Mouse (Mus musculus) adrenal gland, postnatal 4 days (tissue): ENCODE measurements around the gene Ttk. TPM values are rescaled to one million over a fixed set of nuclear protein-coding genes. Genes with fewer than 3 reads are reported as not detected.

ENCODE experiments used
- DNase-seq, 2 experiments: peaks; one replicate each; pipeline ENCODE4 v3.0.0; 2021 to 2022; ENCODE audit warnings: low spot score in 2 of 2, mixed read lengths in 2 of 2
- total RNA-seq, 2 experiments: library from RNA; stranded (reverse); gene quantifications; 2 replicates each; pipeline ENCODE4 v1.2.3; 2021

Ttk gene
- total RNA-seq, 2 experiments from 2014 or later = 13.3 to 13.5 TPM

DNA sequence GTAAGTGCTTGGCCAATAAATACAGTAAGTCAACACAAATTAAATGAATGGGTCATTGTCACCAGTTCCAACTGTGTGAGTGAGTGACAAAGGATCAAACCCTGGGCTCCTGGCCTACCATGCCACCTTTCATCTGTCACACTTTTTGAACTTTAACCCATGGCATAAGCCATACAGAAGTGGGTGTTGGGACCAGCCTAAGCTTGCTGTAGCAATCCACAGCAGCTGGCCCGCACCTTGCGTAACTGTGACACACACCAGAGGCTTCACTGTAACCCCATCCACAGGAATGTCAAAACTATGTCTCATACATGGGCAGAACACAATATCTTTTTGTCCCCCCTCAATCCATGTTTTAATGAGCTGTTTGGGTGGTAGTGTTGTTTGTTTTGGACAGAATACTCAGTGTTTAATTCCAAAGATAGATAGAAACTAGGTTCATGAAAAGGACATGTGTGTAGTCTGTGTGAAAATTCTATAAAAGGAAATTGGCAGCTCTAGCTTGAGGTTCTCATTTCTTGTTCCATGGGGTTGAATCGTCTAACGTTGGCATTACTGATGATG is 59.4 kb downstream of the Ttk start:
- DNase-seq = no peak

DNA sequence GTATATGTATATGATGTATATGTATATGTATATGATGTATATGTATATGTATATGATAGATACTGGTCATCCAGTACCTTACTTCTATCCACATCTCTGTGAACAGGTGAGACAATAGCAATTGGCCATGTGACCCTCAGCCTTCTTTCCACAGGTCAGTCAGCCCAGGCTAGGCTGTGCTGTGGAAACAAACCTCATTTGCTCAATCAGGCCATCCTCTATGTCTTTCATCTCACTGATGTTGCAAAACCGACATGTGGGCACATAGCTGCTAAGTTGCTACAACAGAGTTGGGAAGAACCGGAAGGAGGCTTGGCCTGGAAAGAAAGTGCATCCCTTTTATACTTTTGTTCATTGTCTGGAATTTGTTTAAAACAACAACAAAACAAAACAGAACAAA is 67.6 kb downstream of the Ttk start:
- DNase-seq = no peak

DNA sequence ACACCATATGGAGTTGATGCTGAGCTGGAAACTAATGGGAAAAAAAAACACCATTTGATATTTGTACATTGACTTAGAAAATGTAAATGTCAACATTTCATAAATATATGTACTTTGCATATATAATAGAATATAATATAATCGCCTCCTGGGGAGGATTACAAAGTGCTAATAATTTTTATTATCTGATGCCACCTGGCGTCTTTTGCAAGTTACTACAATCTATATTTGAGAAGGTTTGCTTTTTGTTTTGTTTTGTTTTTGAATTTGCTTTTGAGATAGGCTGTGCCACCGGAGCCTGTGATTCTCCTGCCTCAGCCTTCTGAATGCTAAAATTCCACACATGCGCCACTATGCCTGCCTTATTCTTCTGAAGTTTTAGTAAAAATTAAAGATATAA is 71.3 kb downstream of the Ttk start:
- no peak for DNase-seq

DNA sequence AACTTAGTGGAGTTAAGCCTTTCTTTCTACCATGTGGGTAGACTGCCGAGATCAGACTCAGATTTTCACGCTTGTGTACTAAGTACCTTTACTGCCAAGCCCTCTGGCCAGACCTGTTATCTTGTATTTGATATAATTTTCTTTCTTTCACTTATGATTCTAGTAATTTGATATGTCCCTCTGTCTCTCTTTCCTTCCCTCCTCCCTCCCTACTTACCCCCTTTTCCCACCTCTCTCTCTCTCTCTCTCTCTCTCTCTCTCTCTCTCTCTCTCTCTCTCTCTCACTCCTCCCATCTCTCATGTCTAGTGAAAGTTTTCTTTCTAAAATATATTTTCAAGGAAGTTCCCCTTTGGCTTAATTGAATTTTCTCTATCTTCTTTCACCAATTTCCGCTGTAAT is 72.5 kb downstream of the Ttk start:
- no peak for DNase-seq

DNA sequence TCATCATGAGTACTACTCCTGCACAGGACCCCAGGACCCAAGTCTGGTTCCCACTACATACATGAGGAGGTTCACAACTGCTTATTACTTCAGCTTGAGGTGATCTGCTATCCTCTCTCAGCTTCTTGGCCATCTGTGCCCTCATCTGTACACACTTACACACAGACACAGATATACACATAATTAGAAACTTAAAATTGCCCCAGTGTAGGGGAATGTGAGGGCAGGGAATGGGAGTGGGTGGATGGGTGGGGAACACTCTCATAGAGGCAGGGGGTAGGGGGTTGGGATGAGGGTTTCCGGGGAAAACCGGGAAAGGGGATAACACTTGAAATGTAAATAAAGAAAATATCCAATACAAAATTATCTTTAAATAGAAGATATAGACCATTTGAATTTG is 75.3 kb downstream of the Ttk start:
- DNase-seq = no peak

DNA sequence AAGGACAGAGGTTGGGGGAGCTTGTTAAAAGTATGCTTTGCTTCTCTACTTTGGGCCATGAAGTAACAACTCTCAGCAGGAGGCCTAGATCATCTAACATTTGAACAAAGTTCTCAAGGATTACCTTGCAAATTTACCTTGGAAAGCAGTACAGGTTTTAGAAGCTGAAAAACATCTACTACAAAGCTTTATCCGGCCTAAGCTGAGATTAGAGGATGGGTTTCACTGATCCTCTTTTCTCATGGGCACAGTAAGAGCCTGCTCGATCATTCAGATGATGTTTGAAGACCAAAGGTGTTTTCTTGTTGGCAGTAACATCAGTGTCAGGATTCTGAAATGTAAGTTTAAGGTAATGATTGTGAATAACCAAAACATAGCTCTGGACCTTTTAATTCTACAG is 76.4 kb downstream of the Ttk start:
- no peak for DNase-seq

Other genes starting within 250 kb of the Ttk start
- 1 to 10 TPM; 4.4 to 4.8 TPM for gene Elovl4, start 28.4 kb upstream of the Ttk start, total RNA-seq
- 10 to 100 TPM; 57.4 to 75.0 TPM for gene Bckdhb, start 90.5 kb downstream of the Ttk start, total RNA-seq